Mouse (Mus musculus): ENCODE data around the gene Flrt3. TPM values are rescaled to one million over a fixed set of nuclear protein-coding genes. Genes with fewer than 3 reads are reported as not detected.

The Flrt3 gene
- total and polyA plus RNA-seq, 3 experiments: 0.06 to 0.48 (median 0.34) TPM

DNA sequence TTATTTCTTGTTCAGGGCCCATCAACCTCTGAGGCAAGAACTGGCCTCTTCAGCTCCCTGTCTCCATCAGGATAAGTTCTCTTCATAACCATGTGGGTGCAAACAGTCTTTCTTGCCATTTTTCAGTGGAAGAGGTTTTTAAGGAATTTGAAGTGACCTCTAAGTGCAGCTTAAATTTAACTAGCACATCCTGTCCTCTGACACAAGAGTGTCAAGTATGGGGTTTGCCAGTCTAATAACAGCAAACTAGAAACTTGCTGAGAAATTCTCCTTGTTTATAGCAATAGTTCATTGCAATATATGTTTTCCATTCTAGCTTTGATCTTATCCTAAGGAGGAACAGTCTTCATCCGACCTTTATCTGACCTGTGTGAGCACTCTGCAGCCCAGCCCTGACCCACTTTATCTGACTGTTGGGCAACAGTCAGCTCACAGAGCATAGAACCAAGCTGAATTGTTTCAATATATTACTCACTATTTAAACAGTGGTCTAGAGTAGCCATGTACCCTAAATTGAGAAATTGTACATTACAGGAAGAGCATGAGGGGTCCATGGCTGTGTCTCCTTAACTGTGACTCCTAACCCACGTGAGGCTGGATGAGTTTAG lies 49.4 kb downstream of the Flrt3 start:
- intact Hi-C loops (cut with DNase I): no loop called here
- Histone ChIP-seq H3K9ac (ENCODE audit: low read depth, low read length) (no peak overlapping the region), H3K4me3 (no peak overlapping the region), H3K4me1 (ENCODE audit: control insufficient read depth, insufficient read depth, low read length) (no peaks in the 10 kb centered on the region), H3K27ac (no peak overlapping the region), H3K79me2 (replicated peaks; ENCODE audit: control insufficient read depth, insufficient read depth, low read length) (no peaks in the 10 kb centered on the region), H3K27me3 (ENCODE audit: control insufficient read depth, insufficient read depth, low read length) (no peaks in the 10 kb centered on the region), H3K36me3 (ENCODE audit: control insufficient read depth, insufficient read depth, low read length) (no peaks in the 10 kb centered on the region)
- WGBS: 50% methylated on average over 2 of the region's 2 CpGs
- no peak for TF ChIP-seq CTCF (IDR thresholded peaks at IDR 0.05)
- TF ChIP-seq POLR2A (IDR thresholded peaks at IDR 0.05; ENCODE audit: insufficient read depth, low read depth, low read length): no peak
- no peak for TF ChIP-seq EP300 (IDR thresholded peaks at IDR 0.05; ENCODE audit: insufficient read depth, low read depth, low read length)
- no peak for DNase-seq

DNA sequence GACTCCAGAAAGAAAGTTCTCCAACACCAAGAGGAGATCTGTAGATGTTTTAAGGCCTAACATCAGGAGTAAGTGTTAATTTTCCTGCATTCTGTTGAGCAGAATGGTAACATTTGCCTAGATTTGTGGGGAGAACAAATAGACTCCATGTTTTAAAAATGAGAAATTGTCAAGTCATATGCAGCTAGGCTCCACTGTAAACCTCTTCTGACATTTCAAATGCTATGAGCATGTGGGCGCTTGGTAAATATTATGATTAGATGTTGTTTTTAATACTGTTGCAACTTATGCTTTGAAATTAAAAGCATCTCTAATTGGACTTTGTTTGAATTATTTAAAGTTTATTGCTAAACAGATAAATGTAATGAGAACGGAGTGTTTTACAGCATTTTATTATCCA lies 55.8 kb downstream of the Flrt3 start:
- Histone ChIP-seq H3K9ac (ENCODE audit: low read depth, low read length) (no peak overlapping the region), H3K27ac (no peak overlapping the region), H3K36me3 (ENCODE audit: control insufficient read depth, insufficient read depth, low read length) (no peaks in the 10 kb centered on the region), H3K4me3 (no peak overlapping the region), H3K4me1 (ENCODE audit: control insufficient read depth, insufficient read depth, low read length) (no peaks in the 10 kb centered on the region), H3K27me3 (ENCODE audit: control insufficient read depth, insufficient read depth, low read length) (no peaks in the 10 kb centered on the region), H3K79me2 (replicated peaks; ENCODE audit: control insufficient read depth, insufficient read depth, low read length) (no peaks in the 10 kb centered on the region)
- TF ChIP-seq POLR2A (IDR thresholded peaks at IDR 0.05; ENCODE audit: insufficient read depth, low read depth, low read length) (no peak), CTCF (IDR thresholded peaks at IDR 0.05) (no peak), EP300 (IDR thresholded peaks at IDR 0.05; ENCODE audit: insufficient read depth, low read depth, low read length) (no peak)
- intact Hi-C loops (cut with DNase I): no loop called here
- no peak for DNase-seq
- 89% methylated on average over 2 of the region's 2 CpGs for WGBS
